Mouse (Mus musculus) thymus, adult 2 months (tissue): ENCODE results near the gene Slc39a13. TPM values are rescaled to one million over a fixed set of nuclear protein-coding genes. Genes with fewer than 3 reads are reported as not detected.

Experiments used
- DNase-seq: peaks from one replicate; pipeline ENCODE4 v3.0.0; 2021
- H3K27ac ChIP-seq: fragments of 200-500 bp; 2 replicates; pipeline ENCODE4 v1.5.1; 2012; ENCODE audit warnings: low read length, control low read depth; ENCODE audit not compliant: control insufficient read depth, insufficient read depth
- H3K27me3 ChIP-seq: fragments of 200-500 bp; 2 replicates; pipeline ENCODE4 v1.6.1; 2012; ENCODE audit warnings: mild to moderate bottlenecking, low read length, moderate library complexity, mixed read lengths; ENCODE audit not compliant: control insufficient read depth, insufficient read depth
- H3K36me3 ChIP-seq: fragments of 200-500 bp; 2 replicates; pipeline ENCODE4 v1.6.1; 2012; ENCODE audit warnings: mild to moderate bottlenecking, low read length, moderate library complexity; ENCODE audit not compliant: control insufficient read depth, insufficient read depth
- H3K4me1 ChIP-seq: fragments of 200-500 bp; replicated peaks from 2 replicates; pipeline ENCODE4 v1.6.1; 2012; ENCODE audit warnings: low read length; ENCODE audit not compliant: control insufficient read depth, insufficient read depth
- H3K4me3 ChIP-seq: fragments of 200-500 bp; 2 replicates; pipeline ENCODE4 v1.5.1; 2012; ENCODE audit warnings: mild to moderate bottlenecking, low read length, control low read depth, moderate library complexity; ENCODE audit not compliant: control insufficient read depth, insufficient read depth
- CTCF ChIP-seq: fragments of 200-500 bp; IDR thresholded peaks from 2 replicates; pipeline ENCODE4 v1.5.1; 2012; ENCODE audit warnings: mild to moderate bottlenecking, control low read depth, low read length, moderate library complexity, borderline replicate concordance; ENCODE audit not compliant: control insufficient read depth, poor library complexity, insufficient read depth; ENCODE audit errors: extremely low read depth
- POLR2A ChIP-seq: fragments of 200-500 bp; IDR thresholded peaks from 2 replicates; pipeline ENCODE4 v1.6.1; 2012; ENCODE audit warnings: mild to moderate bottlenecking, low read length, control low read depth, moderate library complexity; ENCODE audit not compliant: control insufficient read depth, poor library complexity, insufficient read depth; ENCODE audit errors: extremely low read depth
- WGBS: fragments of 180-500 bp; shearing (Covaris S2); methylation state at CpG from one replicate; pipeline ENCODE4 v1.1.7; 2018; 5-methylcytosine and 5-hydroxymethylcytosine counted together
- polyA plus RNA-seq: library from polyadenylated mRNA; depleted of rRNA; stranded (reverse); fragments of >200 nt; gene quantifications from 2 replicates; pipeline ENCODE4 v1.2.3, GENCODE M21; 2012

The Slc39a13 gene
- polyA plus RNA-seq, 1 experiment = 59.0 TPM

DNA sequence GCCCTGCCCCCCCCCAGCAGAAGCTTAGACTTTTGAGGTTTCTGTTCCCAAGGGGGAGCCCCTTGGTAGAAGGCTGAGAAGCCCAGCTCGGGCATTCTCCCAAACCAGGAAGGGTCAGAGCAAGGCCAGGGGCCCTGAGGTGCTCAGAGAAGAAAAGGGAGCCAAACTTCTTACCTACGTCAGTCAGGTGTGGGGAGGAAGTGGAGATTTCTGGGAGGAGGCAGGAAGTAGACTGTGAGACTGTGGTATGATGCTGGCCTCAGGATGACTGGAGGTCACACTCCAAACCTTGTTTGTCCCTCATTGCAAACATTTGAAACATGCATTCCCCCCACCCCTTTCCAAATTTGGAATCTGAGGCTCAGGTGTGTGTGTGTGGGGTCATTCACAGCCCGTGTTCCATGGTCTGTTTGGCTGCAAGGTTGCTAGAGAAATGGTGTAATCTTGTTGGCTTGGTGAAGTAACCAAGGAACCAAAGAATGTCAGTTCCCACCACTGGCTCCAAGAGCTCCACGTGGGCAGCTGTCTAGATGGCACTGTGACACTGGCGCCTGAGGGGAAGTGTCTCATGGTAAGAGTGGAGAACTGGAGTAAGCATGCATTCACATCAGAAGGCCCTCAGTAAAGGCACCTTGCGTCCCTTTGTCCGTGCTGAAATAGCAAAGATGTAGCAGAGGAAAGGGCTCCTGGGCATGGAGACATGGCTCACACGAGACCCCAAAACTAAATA lies 10.7 kb upstream of the Slc39a13 start:
- no peaks in the 10 kb centered on the region for H3K36me3 ChIP-seq
- 45% methylated on average over 8 of the region's 8 CpGs for WGBS
- H3K27ac ChIP-seq = no peak overlapping the region
- H3K4me3 ChIP-seq = no peak overlapping the region
- no peak for TF ChIP-seq POLR2A
- no peak for TF ChIP-seq CTCF
- DNase-seq = no peak
- H3K27me3 ChIP-seq = no peaks in the 10 kb centered on the region
- peaks cover 42% of the 10 kb centered on the region for H3K4me1 ChIP-seq

DNA sequence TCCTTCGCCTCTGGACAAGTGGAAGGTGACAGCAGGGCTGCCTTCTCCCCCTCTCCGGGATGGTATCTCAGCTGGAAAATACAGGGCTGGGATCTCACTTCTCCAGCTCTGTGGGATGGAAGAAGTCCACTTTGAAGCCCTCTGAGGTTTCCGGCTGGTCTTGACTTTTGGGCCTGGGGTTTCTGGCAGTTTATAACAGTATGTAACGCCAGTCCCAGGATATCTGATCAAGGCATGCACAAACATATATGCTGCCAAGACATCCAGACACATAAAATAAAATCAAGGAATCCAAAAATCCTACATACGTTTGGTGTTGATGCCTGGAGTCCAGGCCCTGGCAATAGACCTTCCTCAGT lies 8.8 kb upstream of the Slc39a13 start:
- Histone ChIP-seq H3K27me3 (no peaks in the 10 kb centered on the region), H3K27ac (no peak overlapping the region), H3K4me1 (peaks cover 42% of the 10 kb centered on the region), H3K4me3 (peak overlapping the region; percentile 30), H3K36me3 (no peaks in the 10 kb centered on the region)
- WGBS = 43% methylated on average over 5 of the region's 5 CpGs
- no peak for DNase-seq
- TF ChIP-seq POLR2A (no peak), CTCF (no peak)

DNA sequence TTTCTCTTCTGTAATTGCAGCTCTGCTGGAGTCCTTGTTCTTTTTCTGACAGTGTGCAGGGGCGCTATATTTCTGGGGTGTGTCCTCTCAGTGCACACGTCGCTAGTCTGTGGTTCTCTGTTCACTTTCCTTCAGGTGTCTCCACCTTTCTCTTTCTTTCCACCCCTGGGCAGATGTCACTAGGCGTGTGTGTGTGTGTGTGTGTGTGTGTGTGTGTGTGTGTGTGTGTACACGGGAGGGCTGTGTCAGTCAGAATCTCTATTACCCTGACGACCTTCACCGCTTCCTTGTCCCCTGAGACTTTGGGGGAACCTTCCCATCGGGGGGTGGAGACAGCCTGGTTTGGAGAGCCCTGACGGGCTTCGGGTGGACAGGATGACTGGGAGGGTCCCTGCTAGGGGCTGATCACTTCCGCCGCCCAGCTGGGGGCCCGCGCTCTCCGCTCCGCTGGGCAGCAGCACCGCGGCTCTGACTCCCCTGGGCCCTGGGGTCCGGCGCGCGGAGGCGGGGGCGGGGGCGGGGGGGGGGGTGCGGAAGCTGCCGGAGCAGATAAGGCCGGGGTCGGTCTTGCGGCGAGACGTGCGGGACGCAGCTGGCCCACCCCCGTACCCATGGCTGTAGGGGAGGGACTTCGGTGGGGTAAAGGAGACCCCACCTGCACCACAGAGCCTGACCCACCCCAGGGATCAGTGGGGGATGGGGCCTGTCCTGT lies 8.3 kb upstream of the Slc39a13 start:
- DNase-seq = no peak
- no peak for TF ChIP-seq POLR2A
- TF ChIP-seq CTCF = no peak
- 4% methylated on average over 32 of the region's 36 CpGs for WGBS
- H3K27ac ChIP-seq = no peak overlapping the region
- no peaks in the 10 kb centered on the region for H3K36me3 ChIP-seq
- no peaks in the 10 kb centered on the region for H3K27me3 ChIP-seq
- peaks cover 37% of the 10 kb centered on the region for H3K4me1 ChIP-seq
- peak overlapping the region; percentile 30 for H3K4me3 ChIP-seq

DNA sequence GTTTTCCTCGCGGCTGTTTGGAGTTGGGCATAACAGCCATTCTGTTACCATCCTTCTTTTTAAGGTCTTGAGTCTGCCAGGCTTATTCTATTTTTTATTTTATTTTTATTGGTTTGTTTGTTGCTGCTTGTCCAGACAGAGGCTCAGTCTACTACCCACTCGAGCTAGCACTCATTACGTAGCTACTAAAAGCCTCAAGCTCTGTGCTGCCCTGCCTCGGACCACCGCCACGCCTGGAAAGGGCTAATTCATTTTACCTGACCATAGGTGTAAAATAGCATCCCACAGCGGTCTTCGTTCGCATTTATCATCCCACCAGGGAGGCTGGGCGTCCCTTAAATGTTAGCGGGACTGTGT lies 7.7 kb upstream of the Slc39a13 start:
- no peak for DNase-seq
- Histone ChIP-seq H3K36me3 (no peaks in the 10 kb centered on the region), H3K4me3 (no peak overlapping the region)

DNA sequence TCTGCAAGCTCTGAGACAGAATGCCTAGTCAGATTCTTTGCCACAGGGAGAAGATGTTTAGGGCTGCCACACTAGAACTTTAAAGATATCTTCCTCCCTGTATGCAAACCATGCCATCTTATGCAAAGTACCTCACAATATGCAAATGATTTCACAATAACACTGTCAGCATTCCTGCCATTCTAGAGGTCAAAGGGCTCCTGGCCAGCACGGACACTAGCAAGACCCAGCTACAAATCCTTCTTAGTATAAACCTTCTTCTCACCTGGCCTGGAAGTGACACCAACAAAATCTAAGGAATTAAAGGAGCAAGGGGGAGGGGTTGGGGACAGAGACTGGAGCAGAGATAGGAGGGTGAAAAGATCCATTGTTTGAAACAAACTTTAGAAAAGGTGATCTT lies 1.9 kb upstream of the Slc39a13 start:
- TF ChIP-seq POLR2A = no peak
- TF ChIP-seq CTCF = no peak
- H3K4me1 ChIP-seq = peaks cover 4% of the 10 kb centered on the region
- H3K27ac ChIP-seq = no peak overlapping the region
- H3K36me3 ChIP-seq = no peaks in the 10 kb centered on the region
- H3K4me3 ChIP-seq = no peak overlapping the region
- DNase-seq = no peak
- WGBS = 87% methylated on average over 1 of the region's 1 CpGs
- H3K27me3 ChIP-seq = no peaks in the 10 kb centered on the region

More for the DNA sequence above, 7.7 kb upstream of the Slc39a13 start:
- WGBS = 49% methylated on average over 12 of the region's 12 CpGs
- H3K27me3 ChIP-seq = no peaks in the 10 kb centered on the region
- TF ChIP-seq CTCF = no peak
- no peak for TF ChIP-seq POLR2A
- no peak overlapping the region for H3K27ac ChIP-seq
- peaks cover 32% of the 10 kb centered on the region for H3K4me1 ChIP-seq

DNA sequence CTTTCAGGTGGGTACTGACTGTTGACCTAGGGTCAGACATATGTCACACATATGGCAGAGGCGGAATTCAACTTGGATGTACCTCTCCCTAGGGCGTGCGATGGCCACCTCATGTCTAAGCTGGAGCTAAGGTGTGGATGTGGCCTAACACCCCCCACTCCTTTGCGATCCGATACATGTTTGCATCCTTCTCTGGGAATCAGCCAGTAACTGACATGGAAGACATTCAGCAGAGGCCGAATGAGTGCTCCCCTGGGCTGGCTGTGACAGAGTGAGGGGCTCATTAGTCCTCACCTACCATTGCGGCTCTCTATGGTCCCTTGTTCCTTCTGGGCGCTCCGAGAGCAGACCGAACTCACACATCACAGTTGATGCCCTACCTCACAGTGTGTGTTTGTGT lies 842 bp upstream of the Slc39a13 start:
- 95% methylated on average over 10 of the region's 10 CpGs for WGBS
- TF ChIP-seq POLR2A (no peak), CTCF (no peak)

More for the DNA sequence above, 842 bp upstream of the Slc39a13 start:
- no peak for DNase-seq
- no peak overlapping the region for H3K4me3 ChIP-seq
- H3K36me3 ChIP-seq = no peaks in the 10 kb centered on the region
- H3K27me3 ChIP-seq = no peaks in the 10 kb centered on the region
- H3K27ac ChIP-seq = no peak overlapping the region
- peaks cover 4% of the 10 kb centered on the region for H3K4me1 ChIP-seq
